Mouse (Mus musculus) spleen, adult 12 weeks (tissue): ENCODE data around the gene Cryzl1.
A peak's percentile ranks its signal among the peaks of the same experiment; 100 is the strongest.

ENCODE experiments used
- DNase-seq: peaks from one replicate; pipeline ENCODE4 v3.0.0; 2022; ENCODE audit warnings: low spot score

Gene Cryzl1

DNA sequence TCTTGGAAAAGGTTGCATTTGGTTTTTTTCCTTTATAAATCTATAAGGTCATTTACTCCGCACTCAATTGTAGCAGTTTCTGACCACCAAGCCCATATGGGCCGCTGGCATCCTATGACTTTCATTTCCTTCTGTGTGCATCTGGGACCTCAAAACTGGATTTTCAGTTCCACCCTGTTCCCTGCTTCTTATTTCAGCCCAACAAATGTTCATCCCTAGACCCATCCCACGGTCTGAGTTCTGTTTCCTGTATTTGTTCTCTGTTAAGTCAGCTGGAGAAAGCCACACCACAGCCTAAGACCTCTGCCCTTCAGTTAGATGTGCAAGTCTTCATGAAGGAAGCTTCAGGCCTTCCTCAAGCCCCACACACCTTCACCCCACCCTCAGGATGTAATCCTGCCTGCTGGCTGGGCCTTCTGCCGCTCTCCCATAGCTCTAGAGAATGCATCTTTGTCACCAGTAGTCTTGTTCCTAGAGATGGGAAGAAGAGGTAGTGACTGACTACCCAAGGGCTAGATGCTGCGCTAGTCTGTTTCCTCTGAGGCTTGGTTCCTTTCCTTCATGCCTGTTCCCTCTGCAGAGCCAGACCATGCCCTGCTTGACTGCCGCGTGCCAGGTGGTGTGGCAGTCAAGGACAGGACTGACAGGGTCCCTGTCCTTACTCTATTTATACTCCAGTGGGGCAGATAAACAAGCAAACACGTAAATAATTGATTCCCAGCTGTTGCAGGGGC lies 11.6 kb upstream of the Cryzl1 start:
- no peak for DNase-seq

DNA sequence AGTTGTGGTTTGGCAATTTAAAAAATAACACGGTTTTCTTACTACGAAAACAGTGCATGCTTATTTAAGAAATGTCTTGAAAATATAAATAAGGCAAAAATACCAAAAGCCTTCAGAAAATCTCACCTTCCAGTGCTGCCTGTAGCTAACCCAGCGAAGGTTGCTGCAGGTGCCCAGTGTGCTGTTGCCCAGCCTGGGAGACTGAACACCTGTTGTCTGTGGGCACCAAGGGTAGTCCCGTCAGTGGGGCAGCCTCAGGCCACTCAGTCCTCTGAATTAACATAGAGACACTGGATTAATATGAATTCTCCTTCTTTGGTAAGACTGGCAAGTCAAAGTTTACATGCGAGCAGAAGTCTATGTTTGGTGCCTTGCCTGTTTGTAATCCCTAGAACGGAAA lies 9.7 kb upstream of the Cryzl1 start:
- no peak for DNase-seq

DNA sequence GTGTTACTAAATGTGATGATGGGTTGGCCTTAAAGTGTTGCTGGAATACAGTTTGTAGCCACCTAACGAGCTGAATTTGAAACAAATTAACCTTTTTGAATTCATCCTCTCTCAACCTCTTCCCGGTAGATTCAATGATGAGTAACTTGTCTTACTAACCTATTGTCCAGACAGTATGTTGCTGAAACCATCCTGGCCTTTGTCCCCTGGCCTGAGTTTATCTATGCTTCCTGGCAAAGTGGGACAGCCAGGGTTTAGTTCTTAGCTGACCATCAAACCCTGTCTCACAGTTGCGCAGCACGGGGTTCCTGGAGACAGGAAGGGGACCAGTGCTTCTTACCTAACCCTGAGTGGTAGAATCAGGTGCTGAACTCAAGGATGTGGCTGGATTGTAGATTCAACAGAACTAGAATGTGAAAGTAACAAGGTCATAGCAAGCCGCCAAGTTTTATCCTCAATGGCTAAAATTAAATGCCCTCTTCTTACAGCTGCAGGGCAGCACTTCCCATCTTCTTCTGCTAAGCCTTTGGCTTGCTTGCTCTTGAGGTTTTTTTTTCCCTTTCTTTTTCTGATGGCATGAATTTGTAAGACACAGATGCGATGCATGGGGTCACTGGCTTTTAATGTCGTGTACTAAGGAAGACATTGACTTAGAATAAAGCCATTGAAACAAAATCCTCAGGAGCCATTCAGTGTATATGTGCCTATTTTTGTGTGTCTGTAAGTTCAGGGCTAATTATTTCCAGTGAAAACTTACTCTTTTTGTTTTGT lies 7.5 kb upstream of the Cryzl1 start:
- no peak for DNase-seq

DNA sequence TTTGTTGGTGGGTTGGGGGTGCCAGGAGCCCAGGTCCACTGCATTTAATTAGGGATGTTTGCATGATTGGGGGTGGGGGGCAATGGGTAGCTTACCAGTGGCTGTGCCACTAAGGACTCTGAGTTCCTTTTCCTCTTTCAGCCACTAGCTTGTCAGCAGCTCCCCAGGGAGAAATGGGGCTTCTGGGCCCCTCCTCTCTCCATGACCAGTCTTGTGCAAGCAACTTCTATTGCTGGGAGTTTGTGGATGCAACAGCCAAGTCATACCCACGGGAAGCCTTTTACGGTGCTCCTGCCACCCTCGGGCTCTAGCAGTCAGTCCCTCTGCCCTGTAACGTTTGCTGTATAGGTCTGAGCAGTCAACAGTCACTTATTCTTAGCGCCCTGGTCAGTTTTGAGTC lies 6.0 kb upstream of the Cryzl1 start:
- no peak for DNase-seq

DNA sequence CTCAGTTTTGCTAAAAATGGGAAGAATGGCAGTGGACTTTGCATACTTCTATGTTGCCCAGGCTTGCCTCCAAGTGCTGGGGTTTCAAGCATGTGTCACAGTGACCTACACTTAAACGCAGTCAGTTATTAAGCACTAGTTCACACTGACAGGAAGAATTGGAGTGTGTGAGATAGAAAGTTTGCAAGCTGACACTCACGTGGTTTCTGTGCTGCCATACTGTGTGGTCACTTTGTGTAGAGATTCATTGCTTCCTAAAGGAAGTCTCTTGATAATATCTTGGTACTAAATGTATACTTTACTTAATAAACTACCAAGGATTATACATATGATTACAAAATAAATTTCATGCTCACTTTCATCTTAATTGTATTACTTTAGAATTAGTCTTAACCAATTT lies 4.0 kb upstream of the Cryzl1 start:
- DNase-seq: no peak

DNA sequence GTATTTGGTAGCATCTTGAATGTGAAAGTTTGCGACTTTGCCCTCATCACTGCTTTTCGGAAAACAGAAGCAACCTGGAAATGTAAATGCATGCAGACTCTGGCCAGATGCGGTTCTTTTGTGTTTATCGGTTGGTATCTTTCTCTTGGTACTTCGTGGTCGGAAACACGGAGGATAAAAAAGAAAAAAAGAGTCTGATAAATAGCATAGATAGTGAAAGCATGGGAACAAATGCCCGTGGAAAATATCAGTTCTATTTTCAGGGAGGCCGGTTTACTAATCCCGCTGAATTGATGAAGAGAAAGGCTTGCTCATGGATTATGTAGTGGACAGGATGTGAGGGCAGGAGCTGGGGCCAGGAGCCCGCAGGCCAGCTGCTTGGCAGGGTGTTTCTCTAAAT lies 1.7 kb upstream of the Cryzl1 start:
- no peak for DNase-seq

DNA sequence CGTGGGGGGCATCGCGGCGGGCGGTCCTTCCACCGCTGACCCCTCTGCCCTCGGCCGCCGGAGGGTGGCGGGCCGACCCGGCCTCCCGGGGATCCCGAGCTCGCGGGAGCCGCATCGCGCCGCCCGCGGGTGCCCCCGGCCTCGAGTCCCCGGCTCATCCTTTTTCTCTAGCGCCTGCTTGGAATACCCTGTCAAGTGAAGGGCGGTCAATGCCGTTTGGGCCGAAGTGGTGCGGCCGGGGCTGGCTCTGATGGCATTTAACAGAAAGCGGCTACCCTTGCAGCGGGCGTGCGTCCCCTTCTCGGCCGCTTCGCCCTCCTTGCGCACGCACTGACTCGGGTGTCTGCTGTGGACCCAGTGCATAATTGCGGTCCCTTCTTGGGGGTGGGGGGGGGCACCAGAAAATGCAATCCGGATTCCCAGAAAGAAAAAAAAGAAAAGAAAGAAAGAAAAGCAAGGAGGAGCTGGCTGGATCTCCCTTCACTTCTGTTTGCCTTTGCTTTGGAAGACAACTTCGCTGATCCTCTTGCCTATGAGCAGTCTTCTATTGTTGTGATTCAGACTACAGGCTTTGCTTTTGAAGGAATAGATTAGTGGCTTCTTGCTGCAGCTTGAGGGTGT lies 1.2 kb upstream of the Cryzl1 start:
- DNase-seq: no peak

DNA sequence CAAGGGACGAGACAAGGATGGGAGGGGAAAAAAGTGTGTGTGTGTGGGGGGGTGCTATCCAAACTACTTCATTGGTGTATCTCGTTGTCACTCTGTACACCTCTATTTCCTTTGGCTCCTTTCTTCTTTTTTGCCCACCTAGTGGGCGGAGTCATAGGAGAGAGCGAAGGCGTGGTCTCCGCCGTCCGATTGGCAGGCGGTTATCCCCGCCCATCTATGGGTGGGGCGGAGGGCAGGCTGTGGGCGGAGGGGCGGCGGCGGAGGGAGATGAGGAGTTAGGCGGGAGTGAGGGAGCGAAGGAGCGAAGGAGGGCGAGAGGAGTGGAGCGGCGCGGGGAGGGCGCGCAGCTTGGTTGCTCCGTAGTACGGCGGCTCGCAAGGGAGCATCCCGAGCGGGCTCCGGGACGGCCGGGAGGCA lies 299 bp upstream of the Cryzl1 start, which contains the start of gene Itsn1:
TSS of gene Itsn1 (plus strand) at position 216 of the 417 bp plus-strand sequence.
- peak; percentile 96 for DNase-seq

DNA sequence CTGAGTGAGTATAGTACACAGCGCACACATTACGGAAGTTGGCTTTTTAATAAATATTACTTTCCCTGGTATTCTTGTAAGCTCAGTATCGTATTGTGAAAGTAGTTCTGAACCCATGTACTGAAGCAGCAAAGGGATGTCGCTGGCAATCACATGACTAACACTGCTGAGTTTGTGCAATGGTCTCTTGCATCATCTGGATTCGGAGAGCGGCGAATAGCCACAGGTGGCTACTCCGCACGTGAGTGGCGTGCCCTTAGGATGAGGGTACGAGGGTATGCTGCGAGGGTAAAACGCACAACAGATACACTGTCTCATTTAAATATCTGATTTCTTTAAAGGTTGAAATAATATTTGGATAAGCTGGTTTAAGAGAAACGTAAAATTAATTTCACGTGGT lies 1.3 kb downstream of the Cryzl1 start:
- no peak for DNase-seq

DNA sequence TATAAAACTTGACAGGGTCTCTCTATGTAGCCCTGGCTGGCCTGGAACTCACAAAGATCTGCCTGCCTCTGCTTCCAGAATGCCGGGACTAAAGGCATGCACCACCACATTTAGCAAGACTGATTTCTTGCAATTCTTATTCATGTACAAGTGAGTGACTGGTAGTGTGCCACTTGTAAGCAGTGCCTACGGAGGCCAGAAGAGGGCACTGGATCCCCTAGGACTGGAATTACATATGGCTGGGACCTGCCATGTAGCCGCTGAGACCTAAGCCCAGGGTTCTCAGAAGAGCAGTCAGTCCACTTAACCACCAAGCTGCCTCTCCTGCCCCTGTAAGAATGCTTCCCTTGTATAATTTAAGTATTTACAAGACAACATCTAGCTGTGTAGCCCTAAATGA lies 4.5 kb downstream of the Cryzl1 start:
- DNase-seq: peak; percentile 49

DNA sequence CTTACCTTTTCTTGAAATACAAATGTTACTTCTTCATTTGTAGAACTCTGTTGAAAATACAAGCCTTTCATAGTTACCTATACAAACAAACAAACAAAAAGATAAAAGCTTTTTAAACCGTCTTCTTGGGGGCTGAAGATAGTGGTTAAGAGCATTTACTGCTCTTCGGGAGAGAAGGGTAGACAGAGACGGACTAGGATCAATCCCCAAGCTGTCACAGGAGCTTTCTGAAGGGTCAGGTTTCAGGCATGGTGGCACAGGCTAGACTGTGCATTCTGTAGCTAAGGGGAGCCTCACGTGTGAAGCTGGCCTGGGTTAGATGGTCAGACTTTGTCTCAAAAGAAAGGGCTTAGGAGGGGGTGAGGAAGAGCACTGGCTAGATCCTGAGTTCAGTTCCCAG lies 11.4 kb downstream of the Cryzl1 start:
- no peak for DNase-seq

DNA sequence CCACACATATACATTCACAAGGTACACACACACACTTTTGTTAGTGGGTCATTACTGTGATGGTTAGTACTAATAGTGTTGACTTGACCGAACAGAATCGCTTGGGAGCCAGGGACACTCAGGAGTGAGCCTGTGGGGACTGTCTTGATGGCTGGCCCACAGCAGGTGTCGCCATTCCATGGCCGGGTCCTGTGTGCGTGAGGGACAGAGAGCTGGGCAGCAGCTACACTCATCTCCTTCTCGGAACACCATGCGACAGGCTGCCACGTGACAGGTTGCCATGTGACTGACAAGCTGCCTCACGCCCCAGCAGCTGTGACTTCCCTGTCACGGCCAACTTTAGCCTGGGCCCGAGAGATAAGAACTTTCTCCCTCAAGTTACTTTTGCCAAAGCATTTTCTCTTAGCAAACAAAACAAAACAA lies 11.8 kb downstream of the Cryzl1 start:
- peak; percentile 73 for DNase-seq

DNA sequence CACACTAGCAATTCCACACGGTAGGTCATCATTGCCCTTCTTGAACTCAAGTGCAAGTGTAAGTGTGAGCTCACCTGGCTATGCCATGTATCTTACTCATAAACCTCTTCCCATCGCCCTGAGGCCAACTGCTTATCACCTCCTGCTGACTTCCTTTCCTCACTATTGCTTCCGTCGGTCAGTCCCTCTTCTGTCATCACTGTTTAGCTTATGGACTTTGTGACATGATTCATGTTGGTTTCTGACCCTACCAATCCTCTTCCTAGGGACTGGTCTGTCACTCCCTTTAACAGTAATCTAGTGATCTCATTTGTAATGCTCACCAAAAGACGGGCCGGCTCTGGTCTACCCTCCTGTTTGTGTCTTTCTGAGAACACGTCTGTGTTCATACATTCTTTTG lies 18.5 kb downstream of the Cryzl1 start:
- DNase-seq: no peak

DNA sequence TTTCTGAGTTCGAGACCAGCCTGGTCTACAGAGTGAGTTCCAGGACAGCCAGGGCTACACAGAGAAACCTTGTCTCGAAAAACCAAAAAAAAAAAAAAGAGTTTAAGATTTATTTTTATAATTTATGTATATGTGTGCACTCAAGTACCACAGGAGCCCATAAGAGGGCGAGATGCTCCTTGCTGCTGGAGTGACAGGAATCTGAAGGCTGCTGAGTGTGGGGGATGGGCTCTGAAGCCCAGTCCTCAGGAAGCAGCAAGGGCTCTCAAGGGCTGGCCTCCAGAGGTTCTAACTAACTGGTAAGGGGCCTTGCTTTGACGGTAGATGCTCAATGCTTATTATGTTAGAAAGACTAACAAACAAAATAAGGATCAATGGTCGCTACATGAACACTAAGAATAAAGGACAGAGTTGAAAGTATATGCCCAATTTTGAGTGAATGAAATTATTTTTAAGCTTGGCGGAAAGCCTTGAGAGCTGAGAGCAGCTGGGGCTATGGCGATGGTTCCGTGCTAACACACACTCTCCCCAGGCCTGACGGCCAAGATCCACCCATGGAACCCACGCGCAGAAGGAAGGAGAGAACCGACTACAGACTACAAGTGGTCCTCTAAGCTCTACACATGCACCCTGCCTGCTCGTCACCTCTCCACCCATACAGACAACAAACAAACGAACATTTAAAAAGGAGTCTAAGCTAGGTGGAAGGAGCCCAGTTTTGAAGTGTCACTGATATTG lies 24.0 kb downstream of the Cryzl1 start:
- no peak for DNase-seq

DNA sequence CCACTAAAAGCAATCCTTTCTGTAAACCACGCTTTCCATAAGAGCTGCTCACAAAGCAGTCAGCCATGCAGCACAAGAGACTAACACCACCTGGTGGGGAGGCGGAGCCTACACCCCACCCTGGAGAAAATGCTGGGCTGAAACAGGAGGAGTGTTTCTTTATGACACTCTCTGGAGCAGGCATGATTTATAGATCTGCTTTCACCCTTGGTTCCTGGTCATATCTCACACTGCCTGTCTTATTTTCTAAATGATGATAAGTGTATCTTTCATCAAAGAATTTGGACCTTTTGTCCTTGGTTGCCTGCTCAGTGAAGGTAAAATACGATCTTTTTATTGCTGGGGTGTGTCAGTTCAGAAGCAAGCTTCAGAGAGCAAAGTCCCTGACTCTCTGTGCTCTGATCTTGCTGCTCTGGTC lies 26.0 kb downstream of the Cryzl1 start:
- DNase-seq: no peak

DNA sequence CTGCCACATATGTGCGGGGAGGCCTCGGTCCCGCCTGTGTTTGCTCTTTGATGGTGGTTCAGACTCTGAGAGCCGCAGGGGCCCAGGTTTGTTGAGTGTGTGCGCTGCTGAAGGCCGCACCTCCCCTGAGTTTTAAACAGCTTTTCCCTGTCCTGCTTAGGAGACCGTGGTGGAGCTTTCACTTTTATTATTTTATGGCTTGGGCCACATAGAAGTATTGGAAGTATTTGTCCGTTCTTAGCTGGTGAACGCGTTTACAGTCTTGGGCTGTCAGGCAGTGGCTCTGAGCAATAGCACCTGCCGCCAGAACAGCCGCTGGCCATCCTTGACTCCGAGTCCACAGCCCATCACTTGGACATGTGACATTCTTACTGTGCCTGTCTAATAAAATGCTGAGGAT lies 26.9 kb downstream of the Cryzl1 start:
- DNase-seq: no peak

DNA sequence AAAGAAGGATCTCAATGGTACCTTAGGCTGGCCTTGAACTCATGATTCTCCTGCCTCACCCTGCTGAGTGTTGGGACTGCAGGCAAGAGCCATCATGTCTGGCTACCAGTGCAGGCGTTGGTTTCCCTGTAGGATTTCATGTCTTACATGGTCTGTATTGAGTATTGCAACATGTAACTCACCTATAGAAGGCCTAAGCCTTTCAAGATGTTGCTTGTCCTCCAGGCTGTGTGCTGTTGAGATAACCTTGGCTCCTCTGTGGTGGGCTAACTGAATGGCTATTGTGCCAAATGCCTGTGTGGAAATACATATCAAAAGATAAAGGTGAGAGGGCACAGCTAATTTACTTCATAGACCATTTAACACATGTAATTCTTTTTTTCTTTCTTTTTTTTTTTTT lies 29.8 kb downstream of the Cryzl1 start:
- DNase-seq: no peak

DNA sequence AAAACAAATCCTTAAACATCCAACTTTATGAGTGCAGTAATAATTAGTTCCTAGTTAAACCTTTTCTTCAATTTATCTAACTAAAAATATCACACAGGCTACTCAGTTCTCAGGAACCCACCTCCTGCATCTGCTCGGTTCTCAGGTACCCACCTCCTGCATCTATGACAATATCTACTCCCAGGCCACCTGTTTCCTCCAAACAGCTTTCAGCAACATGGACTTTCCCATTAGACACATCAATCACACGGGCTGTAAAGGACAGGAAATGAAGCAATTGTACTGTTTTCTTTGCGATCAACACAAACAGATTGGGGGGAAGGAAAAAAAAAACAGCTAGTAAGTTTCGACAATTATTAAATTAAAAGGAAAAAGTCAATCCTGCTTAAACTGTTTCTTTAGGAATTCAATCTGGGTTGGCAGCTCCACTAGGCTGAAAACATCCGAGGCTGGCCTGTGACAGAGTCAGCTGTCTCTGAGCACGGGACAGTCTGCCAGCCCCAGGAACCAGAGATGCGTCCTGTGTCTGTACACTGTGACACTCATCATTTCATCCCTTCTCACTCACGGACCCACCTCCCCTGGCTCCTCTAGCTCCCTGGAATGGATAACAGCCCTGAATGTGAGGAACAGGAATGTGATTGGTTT lies 33.5 kb downstream of the Cryzl1 start:
- DNase-seq: no peak

DNA sequence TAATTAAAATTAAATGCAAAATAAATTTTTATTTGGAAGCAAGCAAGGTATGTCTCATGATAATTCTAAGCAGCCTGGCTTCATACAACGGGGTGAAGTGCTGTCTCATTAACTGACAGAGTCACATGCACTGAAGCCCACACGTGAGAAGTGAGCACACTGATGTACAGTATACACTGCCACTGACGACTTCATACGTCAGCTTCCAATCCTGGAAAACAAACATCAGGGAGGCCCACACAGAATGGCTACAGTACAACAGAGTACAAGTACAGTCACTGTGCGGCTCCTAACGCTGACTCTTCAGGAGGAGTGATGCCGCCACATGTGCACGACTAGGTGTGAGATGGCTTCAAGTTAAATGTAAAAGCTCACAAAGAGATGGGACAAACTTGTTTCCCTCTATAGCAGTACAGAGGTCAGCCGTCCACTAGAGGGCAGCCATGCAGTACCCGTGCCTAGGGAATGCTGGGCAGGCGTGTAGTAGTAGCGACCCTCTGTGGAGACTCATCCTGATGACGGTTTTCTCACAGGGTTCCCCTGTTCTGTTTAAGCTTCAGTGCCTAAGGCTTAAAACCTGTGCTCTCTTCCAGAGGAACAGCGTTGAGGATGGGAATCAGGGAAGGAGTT lies 34.2 kb downstream of the Cryzl1 start:
- peak; percentile 60 for DNase-seq

DNA sequence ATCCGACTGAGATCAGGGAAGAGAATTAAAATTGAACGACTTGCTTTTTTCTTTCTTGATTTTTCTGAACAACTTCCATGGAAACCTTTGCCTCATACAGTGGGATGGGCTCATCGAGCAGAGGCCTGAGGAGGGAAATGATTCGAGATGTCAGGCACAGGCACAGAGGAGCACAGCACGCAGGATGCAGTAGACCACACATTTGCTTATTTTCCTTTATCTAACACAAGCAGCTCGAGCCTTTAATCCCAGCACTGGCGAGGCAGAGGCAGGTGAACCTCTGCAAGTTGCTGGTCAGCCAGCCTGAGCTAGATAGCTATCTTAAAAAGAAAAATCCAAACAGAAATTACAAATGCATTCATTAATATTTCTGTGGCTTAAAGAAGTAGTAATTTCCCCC lies 39.0 kb downstream of the Cryzl1 start:
- no peak for DNase-seq

DNA sequence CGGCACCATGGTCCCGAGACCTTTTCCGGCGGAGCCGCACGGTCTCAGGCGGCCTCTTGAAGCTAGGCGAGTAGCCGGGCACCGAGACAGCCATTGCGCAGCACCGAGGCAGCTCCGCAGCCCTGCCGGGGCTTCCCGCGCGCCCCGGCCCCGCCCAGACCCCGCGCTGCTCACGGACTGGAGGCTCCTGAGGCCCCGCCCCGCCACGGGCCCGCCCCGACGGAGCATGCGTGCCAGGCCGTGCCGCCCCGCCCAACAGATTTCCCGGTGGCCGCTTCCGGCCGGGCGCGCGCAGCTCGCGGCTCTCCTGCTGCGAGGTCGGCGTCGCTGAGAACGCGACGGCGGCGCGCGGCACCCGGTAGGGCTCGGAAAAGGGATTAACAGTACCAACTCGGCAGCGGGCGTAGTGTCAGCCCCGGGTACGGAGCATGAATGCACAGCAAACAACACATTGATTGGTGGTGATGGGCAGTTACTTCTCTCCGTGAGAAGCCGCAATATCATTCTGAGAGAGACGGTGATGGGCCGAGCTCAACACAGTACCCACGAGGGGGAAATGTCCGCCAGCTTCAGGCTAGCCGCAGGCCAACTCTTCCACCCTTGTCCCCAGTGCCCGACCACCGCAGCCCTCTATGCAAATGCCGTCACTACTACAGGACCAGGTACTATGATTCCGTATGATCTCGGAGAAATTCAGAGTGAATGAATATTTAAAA lies 40.0 kb downstream of the Cryzl1 start, which contains the start of gene Donson:
TSS of gene Donson (minus strand) at position 152 of the 716 bp plus-strand sequence.
- DNase-seq: peak; percentile 91
